Mouse (Mus musculus) adrenal gland, postnatal 25 days (tissue): ENCODE results near the gene Grik2. TPM values are rescaled to one million over a fixed set of nuclear protein-coding genes. Genes with fewer than 3 reads are reported as not detected.
"Not testable (repeated sequence)": the region's sequence is repeated elsewhere in the genome, so short reads cannot be mapped to it uniquely, and the experiment has no call there.

ENCODE experiments used
- DNase-seq: peaks from one replicate; pipeline ENCODE4 v3.0.0; 2021; ENCODE audit warnings: mixed read lengths
- total RNA-seq: library from RNA; stranded (reverse); gene quantifications from 2 replicates; pipeline ENCODE4 v1.2.3, GENCODE M21; 2021

Gene Grik2
- total RNA-seq, 1 experiment from 2014 or later, result 4.2 TPM

DNA sequence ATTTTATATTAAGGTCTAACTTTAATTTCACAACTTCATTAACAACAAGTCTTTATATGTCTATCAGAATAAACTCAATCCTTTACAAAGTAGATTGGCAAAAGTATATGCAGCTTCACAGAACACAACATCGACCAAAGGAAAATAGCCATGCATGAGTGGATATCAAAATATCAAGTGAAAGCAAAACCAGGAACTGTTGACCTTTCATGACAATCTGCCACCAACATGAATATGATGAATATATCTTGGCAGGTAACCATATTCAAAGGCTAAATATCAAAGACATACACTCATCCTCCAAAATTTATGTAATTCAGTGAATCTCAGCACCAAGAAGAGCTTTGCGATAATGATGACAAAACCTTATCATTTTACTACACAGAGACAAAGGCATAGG, 141.4 kb downstream of the Grik2 start:
- DNase-seq, result no peak

DNA sequence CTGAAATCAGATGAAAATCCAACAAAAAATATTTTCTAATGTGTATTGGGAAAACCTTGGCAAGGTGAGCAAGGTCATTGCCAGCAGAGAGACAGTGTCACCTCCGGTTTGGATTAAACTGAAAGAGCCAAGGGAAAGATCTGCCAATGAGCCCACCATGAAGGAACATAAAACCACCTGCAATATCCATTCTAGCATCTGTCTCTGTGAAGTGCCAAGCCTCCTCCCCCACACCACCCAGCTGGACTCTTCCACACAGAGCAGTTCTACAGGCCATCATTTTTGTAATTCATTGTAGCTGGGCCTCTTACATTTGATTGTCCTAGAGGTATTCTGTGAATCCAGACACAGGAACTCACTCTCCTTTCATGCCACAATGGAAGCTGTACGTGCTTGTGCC, 148.7 kb downstream of the Grik2 start:
- DNase-seq, result no peak

DNA sequence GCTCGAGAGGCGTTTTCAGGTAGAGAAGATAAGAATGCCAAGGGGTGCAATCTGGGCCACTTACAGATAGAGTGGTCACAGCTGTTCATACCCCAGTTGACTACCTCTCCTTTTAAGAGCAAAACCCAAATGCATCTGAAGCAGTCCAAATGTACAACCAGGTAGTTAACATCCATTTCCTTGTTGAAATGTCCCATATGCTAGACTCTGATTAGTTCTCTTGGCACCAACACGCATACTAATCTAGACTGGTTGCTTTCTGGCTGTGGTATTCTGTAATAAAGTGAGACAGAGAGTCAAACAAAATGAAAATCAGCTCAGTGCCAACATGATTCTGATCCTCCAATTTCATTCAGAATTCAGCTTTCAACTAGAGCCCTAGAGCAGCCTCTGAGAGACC, 164.6 kb downstream of the Grik2 start:
- DNase-seq, result no peak

DNA sequence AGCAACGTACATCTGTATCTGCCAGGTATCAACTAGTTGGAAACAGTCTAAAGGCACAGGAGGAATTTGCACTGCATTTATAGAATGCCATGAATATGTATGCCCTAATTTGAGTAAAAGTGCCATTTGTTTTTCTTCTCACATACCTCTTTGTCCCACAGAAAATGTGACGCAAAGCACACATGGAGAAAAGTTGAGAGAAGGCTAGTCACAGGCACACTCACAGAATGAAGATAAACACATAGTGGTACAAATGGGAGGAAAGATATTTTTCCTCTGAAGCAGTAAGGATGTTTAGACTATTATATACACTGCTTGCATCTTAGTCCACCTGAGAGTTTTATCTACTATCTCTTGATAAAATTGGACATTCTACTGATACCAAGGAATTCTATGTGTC, 190.9 kb downstream of the Grik2 start:
- DNase-seq, result no peak

DNA sequence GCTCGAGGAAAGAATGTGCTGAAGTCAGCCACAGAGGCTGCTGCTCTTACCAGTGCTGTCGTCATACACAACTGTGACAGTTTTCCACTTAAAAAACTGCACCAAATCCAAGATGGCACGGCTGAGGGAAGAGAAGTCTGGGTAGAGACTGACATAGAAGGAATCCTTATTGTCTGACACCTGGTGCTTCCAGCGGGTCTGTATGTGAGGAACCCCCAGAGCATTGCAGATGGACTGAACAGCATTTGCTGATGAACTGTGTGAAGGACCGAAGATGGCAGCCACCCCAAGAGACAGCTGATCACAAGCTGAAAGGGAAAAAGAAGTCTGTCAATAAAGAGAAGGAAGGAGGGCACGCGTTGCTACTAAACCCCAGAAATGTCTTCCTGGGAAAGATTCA, 215.1 kb downstream of the Grik2 start:
- DNase-seq, result no peak

DNA sequence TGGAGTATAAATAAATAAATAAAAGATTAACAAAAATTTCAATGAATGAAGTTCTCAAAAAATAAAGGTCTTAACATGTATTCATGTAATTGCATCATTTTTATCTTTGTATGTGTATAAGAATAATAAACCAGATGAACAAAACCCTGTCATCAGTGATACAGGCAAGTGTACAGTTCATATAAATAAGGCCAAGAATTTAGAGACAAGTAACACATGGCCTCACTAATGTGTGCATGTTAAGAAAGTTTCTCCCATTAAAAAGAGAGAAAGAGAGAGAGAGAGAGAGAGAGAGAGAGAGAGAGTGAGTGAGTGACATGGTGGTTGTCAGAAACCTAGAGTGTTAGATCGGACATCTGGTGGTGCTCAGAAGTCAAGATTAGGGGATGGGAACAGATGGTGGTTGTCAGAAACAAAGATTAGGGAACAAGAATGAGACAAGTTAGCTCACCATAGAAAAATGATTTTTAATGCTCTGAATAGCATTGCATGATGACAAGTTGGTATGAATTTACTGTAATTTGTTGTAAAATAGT, 228.6 kb downstream of the Grik2 start:
- DNase-seq, result no peak

DNA sequence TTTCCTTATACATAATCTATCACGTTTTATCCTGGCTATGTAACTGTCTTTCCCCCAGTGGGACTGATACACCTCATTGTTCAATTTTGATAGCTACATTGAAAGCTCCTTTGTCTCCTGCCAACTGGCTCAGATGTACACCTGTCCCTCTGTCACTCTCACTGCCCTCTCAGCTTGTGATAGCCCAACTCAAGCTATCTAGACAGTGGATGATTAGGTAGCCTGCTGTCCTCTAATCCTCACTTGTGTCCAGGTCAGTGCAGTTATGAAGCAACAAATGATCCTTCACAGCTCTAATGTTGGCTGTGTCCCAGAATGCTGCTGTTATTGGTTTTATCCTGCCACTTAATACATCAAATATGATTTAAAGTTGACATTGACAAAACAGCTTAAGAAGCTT, 246.3 kb downstream of the Grik2 start:
- DNase-seq, result no peak

DNA sequence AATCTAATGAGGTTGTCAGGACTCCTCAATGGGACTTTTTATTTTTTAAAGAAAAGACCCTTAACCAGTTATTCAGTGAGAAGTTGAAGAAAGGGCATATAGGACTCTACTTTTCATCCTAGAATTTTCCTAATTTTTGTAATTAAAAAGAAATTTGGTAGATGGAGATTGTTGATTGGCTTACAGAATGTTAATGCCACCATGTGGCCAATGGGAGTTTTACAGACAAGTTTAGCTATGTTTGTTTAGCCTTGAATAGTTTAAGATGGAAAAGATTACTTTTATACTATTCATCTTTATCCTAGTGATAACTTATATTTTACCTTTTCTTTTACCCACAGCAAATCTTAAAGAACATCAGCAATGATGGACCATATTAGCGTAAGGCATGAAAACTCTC, 268.8 kb downstream of the Grik2 start:
- DNase-seq, result no peak

DNA sequence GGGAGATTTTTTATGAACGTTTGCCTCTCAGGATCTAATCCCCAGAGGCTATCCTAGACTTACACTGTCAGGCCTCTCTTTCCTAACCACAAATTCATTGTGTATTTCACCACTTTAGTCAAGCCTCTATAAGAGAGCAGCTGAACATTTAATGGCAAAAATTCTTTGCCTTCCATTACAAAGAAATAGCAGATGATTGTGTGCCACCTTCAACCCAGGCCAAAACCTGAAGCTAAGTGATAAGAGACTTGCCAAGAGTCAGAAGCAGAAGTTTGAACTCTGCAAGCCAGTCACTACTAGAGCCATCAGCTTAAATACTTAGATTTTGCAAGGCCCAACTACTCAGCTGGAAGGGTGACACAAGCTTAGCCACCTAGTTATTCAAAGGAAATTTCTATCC, 287.9 kb downstream of the Grik2 start:
- no peak for DNase-seq

DNA sequence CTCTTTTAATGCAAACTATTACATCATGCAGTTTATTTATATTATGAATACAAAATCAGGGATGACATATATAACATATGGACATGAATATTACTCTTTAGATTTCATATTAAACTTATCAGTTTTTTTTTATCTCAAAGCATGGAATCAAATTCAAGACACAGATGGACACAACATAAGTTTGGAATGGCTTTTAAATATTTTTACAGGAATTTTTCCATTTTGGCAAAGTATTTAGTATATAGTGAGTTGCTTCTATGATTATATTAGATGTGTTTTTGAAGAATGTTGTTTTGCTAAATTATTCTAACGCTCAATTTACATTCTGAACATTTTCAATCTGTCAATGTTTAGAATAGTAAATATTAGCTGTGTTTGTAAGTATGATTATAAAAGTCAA, 291.3 kb downstream of the Grik2 start:
- no peak for DNase-seq

DNA sequence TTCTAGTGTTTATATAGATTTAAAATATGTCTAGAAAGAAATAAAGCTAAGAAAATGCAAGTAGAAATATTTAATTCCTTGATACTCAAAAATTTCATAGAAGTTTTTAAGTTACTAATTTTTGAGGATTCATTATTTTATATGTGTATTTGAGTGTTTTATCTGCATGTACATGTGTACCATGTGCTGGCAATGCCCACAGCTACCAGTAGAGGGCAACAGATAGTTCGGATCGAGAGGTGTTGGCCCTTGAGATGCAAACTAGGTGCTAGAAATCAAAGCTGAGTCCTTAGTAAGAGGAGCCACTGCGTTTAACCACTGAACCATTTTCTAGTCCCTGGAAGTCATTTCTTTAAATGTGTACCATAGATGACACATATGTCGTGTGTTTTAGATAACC, 307.1 kb downstream of the Grik2 start:
- no peak for DNase-seq

DNA sequence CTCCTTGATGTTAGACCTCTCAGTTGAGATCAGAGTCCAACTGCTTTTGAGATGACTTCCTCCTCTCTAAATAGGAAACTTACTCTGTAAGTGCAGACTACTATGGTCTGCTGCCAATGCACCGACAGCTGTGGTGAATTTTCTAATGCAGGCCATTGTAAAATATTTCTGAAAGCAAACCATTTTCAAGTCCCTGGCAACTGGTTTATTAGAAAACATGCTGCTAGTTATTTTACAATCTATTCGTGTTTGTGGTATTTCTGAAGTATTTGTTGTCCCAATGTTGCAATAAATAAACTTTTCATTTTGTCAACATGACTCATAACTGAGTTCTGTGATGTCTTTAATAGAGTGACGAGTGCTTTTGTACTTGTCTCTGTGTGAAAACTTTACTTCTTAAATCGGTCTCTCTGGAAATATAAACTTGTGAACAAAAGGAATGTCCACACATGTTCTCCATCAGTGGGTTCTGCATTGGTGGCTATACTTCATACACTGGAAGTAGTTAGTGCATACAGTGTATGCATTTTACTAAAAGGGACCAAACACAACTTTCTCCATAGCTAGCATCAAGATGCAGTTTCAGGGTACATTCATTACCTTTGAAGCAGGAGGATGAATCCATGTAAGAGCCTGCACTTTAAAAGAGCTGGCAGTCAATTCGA, 308.3 kb downstream of the Grik2 start:
- DNase-seq, result no peak

DNA sequence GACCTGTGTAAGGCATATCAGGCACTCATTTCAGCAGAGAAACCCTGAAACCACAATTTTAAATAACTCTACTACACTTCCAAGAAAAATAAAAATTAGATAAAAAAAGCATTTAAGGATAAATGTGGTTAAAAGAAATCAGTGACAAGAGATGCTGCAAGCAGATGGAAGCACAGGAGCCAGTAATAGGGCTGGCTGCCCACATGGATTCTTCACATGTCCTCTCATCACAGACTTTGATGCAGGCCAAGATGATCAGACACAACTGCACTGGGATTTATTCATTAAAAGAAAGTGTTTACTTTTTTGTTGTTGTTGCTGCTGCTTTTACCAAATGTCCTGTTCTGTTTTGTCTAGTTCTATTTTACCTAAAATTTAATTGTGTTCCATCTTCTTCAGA, 315.0 kb downstream of the Grik2 start:
- no peak for DNase-seq

DNA sequence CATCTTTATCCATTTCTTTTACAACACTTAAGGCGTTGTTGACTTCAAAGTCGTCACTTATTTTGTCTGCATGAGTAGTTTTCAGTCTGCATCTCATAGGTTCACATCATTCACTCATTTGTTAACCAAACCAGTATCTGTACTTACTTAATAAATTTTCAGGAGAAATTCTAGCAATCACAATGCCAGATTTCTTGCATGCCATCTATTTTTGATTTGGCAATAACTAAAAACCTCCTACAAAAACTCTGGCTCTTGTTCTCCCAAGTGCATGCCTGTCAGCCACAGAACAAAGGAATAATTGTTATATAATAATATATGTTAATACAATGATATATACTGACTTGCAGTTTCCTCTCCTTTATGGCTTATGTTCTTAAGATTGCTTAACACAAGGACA, 331.8 kb downstream of the Grik2 start:
- no peak for DNase-seq

DNA sequence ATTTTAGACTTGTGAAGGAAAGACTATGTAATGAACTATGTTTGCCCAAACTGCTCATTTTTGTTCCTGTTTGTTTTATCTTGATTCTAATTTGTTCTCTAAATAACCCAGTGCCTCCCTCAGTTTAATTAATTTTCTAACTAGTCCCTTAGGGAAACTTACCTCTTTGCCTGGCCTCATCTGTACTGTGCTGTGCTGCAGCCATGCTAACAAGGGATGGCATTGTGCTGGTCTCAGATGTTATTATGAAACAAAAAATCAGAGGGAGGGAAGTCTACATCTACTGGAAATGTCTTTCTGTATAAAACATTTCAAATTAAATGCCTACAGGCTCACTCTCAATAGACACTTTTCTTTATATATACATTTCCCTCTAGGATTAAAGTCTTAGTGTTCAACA, 335.0 kb downstream of the Grik2 start:
- DNase-seq, result no peak

DNA sequence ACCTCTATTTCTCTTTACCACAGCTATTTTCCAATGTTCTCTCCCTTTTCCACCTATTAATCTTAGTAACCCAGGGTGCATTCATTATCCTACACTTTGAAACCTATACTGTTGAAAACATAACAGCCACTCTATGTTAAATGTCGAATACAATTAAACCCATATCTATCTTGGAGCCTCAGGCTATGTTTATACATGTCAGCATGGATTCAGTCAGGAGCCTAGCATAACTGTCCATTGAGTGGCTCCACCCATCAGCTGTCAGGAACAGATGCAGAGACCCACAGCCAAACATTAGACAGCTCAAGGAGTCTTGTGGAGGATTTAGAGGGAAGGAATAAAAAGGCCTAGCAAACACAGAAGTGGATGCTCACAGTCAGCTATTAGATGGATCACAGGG, 347.2 kb downstream of the Grik2 start:
- DNase-seq, result no peak

DNA sequence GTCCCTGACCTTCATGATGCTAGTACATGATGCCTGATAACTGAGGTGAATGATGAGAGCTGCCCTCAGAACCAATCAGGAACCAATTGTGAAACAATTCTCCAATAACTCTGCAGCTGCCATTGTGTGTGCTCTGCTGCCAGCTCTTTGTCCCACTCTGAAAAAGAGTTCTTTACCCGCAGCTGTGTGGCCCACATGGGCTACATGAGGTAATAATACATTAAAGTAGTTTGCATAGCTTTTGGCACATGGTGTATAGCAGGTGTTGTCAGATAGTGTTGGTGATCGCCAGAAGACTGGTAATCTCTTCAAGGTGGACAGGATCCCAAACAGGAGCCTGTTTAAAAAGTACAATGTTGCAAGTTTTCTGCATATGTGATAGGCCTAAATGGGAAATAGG, 351.5 kb downstream of the Grik2 start:
- no peak for DNase-seq

DNA sequence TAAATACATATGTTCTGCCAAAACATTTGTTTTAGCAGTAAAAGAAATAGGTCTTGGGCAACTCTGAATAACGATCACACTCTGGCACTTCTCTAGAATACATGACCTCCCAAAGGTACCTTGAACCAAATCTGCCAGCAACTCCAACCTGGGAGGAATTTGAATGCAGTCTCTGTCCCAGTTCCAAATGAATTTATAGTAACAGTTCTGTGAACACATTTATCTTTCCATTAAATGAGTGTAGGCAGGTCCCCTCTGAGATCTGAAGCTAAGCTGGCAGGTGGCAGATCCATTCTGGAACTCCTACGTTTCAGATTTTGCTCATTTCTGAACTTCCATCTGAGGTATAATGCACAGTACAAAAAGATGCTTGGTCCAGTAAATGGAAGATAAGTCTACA, 352.3 kb downstream of the Grik2 start:
- DNase-seq, result no peak

DNA sequence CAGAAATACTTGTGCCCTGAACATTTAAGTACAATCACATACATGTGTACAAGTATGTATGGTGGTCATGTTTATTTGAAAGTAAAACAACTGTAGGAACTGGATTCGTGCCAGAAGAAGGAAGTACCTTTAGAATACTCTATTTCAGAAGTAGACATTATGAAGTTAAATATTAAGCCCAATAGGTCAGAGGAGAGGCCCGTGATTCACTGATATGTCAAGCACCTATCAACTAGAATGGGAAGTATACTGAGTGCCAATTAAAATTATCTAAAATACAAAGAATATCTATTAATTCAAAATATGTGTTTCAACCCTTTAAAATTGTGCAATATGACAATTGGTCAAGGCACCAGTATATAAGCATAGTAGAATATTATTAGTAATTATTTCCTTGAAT, 355.7 kb downstream of the Grik2 start:
- no peak for DNase-seq

DNA sequence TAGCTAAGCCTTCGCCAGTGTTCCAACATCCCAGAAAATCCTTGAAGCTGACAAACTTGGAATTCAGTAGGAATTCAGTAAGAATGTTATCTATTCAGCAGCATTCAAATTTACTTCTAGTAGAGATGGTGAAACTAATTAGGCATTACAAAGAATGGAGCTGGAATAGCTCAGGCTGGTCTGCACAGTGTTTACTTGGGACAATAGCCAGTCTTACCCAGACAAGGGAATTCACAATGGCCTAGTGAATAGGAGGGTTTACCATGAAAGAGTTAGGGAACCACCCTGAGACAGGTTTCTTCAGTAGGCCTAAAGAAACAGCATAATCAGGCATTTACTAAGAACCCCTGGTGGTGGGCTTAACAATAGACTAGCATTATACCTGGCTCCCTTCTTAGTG, 371.4 kb downstream of the Grik2 start:
- DNase-seq, result not testable (repeated sequence)

DNA sequence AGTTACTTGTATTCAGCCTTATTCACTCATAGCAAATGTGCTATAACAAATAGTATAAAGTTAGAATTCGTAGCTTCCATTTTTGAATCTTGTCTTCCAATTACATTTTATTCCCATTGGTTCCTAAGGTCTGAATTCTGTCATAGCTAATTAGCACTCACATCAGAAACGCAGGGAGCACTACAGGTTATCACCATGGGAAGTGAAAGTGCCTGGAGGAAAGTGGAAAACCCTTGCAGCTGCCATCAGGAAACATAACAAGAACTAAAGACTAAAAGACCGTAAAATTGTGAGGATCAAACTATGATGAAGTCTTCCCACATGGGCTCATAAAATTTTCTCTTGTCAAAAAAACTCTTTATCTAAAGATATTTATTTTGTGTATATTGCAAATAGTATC, 405.6 kb downstream of the Grik2 start:
- DNase-seq, result no peak

DNA sequence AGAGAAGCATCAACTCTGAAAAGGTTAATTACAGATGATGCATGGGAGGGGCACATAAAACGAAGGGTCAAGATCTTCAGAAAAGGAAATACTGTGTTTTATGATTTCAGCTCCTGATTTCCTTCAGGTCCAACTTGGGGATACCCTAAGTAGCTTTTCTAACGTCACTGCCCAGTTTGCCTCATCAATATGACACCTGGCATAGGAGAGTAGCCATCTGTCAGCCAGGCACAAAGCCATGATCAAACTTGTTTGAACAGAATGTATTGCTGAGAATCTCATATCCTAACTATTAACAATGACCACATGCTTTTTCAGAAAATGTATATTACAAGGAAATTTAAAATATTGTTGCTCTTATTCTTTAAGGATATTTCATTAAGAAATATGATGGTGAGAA, 406.7 kb downstream of the Grik2 start:
- no peak for DNase-seq

DNA sequence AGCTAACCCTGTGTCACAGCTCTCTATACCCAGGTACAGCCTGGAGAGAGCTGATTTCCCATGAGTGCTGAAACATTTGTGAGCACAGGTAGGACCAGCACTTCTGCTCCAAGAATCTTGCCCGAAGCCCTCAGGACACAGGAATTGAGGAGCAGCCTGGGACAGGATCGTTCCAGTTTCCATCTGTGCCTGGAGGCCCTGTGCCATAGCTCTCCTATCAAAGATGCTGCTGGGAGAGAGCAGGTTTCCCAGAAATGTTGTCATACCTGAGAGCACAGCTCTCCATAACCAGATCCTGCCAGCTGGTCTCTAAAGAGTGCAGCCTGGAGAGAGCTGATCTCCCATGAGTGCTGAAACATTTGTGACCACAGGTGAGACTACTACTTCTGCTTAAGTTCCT, 420.0 kb downstream of the Grik2 start:
- DNase-seq, result no peak

DNA sequence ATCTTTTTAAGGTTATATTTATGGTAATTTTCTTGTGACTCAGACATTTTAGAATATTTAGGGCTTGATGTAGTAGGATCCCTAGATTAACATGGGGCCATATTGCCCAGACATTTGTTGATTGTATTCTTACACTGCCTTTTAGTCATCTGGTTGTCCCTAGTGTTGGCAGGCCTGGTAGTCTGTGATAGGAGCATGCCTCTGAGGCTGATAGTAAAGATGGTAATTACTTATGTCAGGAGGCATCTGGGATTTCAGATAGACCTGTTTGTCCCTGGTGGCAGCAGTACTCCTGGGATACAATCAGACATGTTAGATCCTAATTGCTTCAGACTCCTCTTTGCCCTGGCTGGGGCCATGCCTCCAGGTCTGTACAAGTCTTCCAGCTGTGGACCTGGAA, 423.3 kb downstream of the Grik2 start:
- no peak for DNase-seq

DNA sequence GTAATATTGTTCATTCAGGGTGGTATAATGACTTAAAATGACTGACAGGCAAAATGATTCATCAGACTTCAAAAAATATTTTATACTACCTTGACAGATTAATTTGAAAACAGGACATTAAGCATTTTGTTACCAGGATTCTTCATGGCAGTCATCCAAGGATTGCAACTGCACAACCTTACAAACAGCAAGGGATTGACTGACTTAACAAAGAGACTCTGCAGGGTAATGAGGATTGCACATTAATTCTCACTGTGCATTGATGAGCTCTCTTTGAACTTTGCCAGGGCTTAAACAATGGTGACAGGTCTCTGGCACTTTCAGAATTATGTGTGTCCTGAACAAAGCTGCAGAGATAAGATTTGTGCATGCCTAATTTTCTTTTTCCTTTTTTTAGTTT, 466.2 kb downstream of the Grik2 start:
- no peak for DNase-seq
